Mouse (Mus musculus): ENCODE data around the gene Pdpk1.
A peak's percentile ranks its signal among the peaks of the same experiment; 100 is the strongest.
"Not testable (repeated sequence)": the region's sequence is repeated elsewhere in the genome, so short reads cannot be mapped to it uniquely, and the experiment has no call there.

Pdpk1 gene

DNA sequence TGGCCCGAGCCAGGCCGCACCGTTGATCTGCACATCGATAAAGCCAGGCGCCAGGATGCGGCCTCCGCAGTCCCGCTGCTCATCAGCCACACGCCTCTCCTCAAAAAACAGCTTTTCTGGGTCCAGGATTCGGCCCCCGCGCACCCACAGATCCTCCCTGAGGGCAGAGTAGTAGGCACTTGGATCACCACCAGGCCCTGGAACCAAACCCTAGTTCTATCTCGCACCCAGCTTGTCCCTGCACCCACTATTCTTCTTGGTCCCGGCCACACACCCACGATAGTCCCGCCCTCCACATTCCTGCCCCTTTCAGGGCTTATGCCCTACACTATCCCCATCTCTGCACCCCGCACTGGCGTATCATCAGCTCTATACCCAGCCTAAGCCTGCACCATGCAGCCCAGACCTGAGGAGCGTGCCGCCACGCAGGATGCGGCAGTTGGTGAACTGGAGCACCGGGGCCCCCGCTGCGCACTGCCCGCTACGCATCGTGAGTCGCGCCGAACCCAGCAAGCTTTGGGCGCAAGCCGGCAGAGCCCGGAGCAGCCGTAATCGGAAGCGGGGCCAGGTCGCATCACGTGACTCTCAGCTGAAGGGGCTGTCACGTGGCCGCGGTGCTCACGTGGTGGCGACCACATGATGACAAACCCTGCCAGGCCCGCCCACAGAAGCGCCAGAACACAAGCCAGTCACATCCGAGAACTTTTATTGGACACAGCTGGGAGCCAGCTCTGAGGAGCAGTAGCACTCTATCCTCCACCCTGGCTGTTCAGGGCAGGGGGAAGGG lies 12.6 kb upstream of the Pdpk1 start, which contains the start of gene Amdhd2:
Amdhd2 (minus strand) TSS at position 591 of the 787 bp plus-strand sequence.
- peak; percentile 88 for DNase-seq (ENCODE audit: low read depth, low spot score)

DNA sequence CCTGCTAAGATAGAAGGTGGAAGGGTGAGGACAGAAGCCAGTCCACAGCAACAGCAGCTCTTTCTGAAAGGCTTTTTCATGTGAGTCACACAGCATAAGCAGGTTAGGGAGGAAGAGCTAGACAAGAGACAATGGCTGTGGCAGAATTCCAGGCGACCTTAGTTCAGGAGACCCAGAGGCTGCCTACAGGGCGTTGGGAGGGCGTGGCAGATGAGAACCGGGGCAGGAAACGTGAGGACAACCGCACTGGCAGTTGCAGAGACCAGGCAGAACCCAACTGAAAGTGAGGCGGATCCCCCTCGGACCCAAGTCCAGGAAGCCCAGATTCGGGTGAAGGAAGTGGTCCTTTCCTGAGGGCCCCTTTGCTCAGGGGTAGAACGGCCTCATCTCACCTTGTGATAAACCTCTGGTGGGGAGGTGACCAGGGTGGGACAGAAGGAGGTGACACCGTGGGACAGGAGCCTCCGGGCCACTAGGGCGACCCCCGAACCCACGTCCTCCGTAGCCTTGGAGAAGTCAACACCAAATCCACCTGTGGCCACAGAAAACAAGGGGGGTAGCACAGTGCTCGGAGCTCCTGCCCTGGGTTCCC lies 12.0 kb upstream of the Pdpk1 start:
- DNase-seq (ENCODE audit: low read depth, low spot score): no peak

DNA sequence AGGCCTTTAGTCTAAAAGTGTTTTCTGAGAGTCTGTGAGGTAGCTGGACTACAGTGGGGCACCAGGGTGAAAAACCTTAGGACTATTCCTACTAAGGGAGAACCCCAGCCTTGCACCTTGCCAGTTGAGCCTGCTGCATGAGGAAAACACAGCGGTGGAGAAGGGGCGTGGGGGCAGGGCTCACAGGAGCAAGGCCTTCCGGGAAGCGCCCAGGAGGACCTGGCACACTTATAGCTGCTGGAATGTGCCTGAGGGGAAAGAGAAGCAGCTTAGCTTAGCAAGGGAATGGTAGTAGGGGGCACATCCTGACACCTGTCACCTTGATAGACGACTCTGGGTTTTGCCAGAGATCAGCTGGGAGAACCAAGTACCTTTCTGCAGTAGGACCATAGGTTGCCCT lies 10.7 kb upstream of the Pdpk1 start:
- DNase-seq (ENCODE audit: low read depth, low spot score): no peak

DNA sequence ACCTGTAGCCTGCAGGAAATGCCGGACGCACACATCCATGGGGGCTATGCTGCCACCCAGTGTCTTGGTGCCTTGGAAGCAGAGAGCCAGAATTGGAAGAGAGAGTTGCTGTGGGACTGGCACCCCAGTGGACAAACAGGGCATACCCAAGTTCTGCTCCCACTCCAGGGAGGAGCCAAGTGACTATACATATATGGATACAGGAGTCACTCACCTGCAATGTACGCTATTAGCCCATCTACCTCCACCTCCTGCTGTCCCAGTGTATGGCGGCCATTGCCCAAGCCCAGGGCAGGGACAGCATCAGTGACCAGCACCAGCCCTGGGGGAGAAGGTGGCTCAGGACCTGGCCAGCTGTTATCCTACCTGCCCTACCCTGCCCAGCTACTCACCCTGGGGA lies 6.8 kb upstream of the Pdpk1 start:
- DNase-seq (ENCODE audit: low read depth, low spot score): no peak

DNA sequence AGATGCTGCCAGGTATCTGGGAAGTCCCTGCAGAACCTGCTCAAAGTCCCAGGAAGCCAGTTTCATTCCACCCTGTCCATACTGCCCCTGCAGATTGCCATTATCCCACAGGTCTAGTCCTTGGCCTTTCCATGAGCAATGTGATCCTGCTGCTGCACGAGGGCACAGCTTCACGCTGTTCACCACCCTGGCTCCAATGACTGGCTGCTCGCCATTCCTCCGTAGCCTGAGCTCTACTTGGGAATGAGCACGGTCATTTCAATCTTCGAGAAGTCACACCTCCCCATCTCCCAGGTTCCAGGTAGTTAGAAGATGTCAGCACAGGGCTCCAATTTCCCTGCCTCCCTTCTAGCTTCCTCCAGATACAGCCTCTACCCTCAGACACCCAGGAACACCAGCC lies 6.4 kb upstream of the Pdpk1 start:
- no peak for DNase-seq (ENCODE audit: low read depth, low spot score)

DNA sequence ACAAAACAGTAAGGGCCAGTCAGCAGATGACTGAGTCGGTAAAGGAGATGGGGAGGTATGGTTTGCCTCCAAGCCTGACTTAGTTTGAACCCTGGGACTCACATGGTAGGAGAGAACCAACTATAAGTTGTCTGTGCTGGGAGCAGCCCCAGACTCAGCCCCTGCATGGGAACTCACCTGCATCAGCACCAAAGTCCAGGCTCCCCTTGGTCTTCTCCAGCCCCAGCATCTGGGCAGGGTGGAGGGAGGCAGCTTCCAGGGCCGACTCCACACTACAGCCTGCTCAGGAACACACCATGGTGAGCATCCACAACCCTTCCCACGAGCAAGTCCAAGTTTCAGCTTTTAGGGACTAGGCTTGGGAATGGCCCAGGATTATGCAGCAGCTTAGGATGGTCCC lies 5.7 kb upstream of the Pdpk1 start:
- no peak for DNase-seq (ENCODE audit: low read depth, low spot score)

DNA sequence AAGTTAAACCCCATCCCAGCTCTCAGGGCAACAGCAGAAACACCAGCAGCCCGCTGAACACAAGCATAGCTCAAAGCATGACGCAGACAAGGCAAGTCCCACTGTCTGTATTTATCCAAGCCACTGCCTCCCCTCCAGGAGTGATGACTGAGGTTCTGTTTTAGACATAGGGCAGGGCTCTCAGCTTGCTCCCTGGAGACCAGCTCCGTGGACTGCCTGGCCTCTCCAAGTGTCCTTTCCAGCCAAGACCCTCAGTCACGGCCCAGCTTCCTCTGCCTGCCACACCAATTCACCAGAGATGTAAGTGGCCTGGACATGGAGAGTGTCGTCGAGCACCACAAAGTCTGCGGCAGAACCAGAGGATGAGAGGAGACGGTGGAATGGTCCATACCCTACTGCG lies 5.0 kb upstream of the Pdpk1 start:
- no peak for DNase-seq (ENCODE audit: low read depth, low spot score)

DNA sequence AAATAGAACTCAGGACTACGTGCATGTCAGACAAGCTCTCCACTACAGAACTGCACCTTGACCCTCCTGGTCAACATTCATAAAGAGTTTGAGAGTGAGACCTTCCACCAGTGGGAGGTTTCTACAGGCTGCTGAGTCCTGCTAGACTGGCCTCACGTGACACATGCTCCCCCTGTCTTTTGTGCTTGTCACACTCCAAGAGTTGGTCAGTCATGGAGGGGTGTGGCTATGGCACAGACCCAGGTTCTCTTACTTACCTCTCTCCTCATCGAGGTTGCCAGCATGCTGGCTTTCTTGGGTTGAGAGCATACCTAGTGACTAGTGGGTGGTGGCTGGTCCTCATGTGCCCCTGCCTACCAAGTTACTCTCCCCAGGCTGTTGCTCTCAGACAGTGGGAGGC lies 3.7 kb upstream of the Pdpk1 start:
- no peak for DNase-seq (ENCODE audit: low read depth, low spot score)

DNA sequence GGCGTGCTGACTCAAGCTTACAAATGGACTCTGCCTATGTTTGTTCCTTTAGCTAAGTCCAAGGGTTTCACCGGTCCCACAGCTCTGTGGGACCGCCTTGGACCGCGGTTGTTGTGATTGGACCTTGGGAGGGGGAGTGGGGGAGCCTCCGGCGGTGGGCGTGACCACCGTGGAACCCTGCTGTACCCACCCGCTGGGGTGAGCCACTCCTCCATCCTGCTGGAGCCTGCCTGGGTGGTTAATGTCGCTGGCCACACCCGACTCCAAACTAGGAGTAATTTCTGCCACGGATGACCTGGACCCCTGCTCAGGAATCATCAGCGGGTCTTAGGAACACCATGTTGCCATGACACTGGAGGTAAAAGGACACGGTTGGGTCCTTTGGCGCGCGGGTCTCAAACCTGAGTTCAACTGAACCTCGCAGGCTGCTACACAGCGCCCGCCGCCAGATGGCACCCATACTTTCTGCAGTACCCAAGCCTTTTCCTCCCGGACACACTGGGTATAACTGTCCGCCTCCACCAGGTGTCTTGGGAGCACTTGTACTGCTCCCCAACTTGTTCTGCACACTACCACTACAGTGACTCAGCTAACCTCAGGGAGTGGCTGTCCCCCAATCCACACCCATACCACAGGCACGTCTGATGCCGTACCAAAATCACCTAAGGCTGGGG lies 1.3 kb upstream of the Pdpk1 start:
- DNase-seq (ENCODE audit: low read depth, low spot score): peak; percentile 90

DNA sequence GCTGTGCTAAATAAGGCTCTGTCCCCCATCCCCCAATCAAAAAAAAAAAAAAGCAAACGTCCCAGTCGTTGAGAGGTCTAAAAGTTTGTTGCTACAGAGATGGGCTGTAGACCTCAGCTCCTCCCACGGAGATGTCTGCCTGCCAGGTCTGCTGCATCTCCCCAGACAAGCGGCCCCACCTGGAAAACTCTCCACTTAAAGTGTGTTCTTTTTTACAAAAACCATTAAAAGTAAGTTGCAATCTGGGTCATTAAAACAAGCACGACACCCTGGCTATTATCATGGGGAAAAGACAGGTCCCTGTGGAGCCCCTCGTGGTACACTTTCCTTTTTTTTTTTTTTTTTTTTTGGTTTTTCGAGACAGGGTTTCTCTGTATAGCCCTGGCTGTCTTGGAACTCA lies 658 bp upstream of the Pdpk1 start:
- no peak for DNase-seq (ENCODE audit: low read depth, low spot score)

DNA sequence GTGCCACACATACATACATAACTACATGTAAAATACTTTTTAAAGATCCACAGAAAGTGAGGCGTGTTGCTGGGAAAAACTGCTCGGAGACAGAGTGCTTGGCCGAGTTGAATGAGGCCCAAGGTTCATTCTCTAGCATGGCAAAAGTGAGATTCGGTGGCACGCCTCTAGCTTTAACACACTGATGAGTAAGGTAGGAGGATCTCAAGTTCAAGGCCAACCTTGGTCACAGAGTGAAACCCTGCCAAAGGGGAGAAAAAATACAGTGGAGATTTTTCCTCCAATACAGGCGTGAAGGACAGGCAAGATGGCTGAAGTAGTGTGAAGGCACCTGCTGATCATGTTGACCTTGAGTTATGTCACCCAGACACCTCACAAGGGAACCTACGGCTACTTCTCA lies 1.3 kb downstream of the Pdpk1 start:
- DNase-seq (ENCODE audit: low read depth, low spot score): no peak

DNA sequence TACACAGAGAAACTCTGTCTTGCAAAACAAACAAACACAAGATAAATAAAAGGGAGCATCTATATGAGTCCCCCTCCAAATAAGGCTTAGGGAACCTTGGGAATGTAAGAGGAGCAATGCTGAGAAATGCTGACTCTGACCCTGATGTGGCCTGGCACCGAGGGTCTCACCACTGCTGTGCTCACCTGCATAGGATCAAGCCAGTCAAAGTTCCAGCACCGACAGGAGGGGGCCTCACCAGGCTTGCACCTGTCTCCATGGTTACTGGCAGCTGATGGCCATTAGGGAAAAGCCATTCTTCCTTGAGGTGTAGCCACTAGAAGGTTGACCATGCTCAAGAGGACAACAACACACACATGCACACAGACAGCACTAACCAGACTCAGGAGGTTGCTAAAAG lies 7.8 kb downstream of the Pdpk1 start:
- DNase-seq (ENCODE audit: low read depth, low spot score): no peak

DNA sequence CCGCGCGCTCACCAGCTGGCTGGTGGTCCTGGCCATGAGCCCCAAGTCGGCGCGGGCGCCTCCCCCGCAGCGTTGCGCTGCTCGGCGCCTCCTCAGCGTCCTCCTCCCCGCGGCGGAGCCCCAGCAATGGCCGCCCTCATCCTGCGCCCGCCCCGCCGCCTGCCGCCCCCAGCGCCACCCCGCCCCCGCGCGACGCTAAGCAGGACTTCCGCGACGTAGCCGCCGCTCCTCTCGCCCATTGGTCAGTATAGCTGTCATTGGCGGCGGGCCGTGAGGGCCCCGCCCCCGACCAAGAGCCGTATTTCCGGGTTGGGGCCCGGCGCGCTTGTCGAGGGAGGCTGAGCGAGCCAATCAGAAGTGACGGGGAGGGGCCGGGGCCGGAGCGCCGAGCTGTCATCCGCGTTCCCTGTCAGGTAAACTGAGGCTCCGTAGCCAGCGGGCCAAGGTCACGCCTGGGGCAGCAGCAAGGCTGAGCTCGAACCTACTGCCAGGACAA lies 9.3 kb downstream of the Pdpk1 start:
- peak; percentile 93 for DNase-seq (ENCODE audit: low read depth, low spot score)

DNA sequence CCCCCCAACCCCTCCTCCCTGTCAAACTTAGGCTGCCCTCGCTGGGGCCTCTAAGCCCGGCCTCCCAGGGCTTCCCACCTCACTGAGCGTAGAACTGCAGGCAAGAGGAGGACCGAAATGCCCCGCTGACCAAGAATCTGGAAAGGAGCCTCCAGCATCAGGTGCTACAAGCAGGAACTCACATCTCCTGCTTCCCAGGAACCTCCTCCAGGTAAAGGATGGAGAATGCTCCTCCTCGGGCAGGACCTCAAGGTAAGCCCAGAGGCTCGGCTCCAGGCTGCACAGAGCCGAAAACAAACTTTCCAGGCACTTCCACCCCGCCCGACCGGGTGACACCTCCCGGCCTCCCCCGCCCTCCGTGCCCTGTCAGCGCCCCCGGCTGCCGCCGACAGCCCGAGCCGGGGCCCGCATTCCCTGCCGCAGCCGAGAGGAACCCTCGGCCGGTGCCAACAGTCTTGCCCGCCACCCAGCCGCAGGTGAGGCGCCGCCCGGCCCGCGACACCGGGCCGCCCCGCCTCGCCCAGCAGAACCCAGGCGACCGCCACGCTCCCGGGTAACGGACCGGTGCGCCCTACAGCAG lies 9.8 kb downstream of the Pdpk1 start:
- DNase-seq (ENCODE audit: low read depth, low spot score): peak; percentile 35

DNA sequence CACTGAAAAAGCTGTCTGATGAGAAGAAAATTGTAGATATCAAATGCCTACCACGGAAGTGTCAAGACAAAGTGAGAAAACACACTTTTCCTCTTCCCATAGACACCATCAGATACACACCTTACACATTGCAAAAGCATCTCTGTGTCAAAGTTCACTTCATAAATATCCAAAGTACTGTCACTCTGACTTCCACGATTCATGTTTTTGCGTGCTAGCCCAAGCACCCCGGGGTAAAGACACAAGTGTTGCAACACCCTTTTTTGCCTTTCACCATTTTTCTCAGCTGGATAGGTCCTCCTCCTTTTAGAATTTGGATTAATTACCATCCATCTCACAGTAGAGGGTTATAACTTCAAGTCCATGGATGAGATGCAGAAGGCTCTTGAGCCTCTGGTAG lies 10.8 kb downstream of the Pdpk1 start:
- no peak for DNase-seq (ENCODE audit: low read depth, low spot score)

DNA sequence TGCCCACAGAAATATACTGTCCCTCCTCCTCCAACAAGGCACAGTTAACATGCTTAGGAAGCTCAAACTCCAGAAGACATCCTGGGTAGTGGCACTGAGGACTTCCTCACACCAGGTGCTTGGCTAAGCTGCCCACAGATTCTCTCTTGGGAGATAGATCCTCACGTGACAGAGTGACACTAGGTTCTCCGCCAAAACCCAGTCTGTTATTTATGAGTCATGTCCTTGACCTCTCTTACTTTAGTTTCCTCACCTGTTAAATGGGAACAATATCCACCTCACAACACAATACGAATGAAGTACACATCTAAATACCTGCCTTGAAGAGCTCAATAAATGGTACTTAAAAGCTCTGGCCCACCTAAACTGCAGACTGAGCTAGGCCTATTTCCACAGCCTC lies 11.5 kb downstream of the Pdpk1 start:
- no peak for DNase-seq (ENCODE audit: low read depth, low spot score)

DNA sequence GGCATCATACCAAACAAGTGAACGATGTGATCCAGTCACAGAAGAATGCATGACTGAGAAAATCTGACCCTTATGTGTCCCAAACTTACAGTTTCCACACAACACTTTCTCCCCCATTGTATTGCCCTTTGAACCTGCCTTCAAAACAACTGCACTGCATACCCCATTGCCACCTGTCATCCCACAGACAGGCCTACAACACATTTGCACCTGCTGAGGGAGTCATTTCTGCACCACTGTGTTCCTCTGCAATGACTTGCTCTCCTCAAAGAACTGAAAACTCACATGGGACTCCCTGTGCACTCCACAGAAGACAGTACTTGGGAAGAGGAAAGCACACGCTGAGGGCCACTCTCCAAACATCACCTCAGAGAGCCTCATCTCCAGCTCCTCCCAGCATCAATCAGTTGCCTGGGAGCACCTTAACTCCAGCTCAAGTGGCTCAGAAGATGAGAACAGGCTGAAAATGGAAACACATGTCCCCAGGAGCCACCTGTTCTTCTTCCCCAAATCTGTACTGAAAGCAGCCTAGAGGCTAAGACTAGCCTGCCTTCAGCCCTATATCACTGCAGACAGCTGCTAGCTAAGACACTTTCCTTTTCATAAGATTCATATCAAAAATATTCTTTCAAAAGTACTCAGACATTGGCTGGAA lies 13.4 kb downstream of the Pdpk1 start:
- no peak for DNase-seq (ENCODE audit: low read depth, low spot score)

DNA sequence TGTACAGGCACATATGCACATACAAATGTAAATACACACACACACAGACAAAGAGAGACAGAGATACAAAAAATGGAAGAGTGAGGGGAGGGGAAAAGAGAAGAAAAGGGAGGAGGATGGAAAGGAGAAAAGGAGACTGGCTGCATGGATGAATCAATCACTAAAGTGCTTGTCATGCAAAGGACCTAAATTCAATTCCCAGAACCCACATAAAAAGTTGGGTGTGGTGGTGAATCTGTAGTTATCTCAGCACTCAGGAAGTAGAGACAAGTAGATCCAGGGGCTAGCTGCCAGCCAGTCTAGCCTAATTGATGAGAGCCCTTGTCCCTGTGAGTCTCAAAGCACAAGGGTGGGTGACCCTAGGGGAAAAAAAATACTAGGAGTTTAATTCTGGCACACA lies 16.7 kb downstream of the Pdpk1 start:
- no peak for DNase-seq (ENCODE audit: low read depth, low spot score)

DNA sequence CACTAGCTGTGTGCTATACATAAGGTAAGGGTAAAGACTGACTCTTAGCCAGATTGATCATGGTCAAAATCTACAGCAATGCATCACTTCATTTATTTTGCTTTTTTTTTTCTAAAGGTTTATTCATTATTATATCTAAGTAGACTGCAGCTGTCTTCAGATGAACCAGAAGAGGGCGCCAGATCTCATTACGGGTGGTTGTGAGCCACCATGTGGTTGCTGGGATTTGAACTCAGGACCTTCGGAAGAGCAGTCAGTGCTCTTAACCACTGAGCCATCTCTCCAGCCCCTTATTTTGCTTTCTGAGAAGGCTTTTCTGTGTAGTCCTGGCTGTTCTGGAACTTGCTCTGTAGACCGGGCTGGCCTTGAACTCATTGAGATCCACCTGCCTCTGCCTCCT lies 17.8 kb downstream of the Pdpk1 start:
- DNase-seq (ENCODE audit: low read depth, low spot score): not testable (repeated sequence)

DNA sequence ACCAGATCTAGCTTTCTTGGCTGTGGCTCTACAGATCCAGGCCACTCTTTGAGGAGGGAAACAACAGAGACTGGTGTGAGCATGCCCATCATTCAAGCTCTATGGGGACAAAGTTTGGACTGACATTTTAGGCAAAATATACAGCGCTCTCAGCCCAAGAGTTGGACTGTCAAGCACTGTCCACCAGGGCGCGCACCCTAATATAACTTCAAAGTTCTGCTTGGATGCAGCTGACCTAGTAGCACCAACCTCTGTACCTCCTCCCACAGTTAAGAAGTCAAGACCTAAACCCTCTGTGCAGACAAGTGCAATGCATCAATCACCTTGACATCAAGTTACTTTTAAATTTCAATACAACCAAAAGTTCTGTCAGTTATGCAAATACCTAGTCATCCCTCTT lies 19.2 kb downstream of the Pdpk1 start:
- DNase-seq (ENCODE audit: low read depth, low spot score): no peak

DNA sequence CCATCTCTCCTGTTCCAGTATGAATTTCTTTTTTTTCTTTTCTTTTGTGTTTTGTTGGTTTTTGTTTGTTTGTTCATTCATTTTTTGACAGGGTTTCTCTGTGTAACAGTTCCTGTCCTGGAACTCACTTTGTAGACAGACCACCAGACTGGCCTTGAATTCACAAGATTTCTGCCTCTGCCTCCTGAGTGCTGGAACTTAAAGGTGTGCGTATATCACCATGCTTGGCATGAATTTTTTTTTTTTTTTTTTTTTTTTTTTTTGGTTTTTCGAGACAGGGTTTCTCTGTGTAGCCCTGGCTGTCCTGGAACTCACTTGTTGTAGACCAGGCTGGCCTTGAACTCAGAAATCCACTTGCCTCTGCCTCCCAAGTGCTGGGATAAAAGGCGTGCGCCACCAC lies 21.5 kb downstream of the Pdpk1 start:
- not testable (repeated sequence) for DNase-seq (ENCODE audit: low read depth, low spot score)

DNA sequence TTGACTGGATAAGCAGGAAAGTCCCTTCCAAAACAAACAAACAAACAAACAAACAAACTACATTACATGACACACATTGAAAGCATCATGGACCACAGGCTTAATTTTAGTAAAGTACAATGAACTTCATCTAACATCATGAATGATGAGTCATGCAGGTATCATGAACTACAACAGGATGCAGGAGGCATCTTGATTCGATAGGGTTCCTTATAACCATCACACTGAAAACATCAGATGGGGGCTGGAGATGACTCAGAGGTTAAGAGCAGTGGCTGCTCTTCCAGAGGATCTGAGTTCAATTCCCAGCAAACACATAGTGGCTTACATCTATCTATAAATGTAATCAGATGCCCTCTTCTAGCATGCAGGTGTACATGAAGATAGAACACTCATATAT lies 23.1 kb downstream of the Pdpk1 start:
- DNase-seq (ENCODE audit: low read depth, low spot score): no peak

All from c-Kit-negative CD71-positive TER-119-positive erythroid progenitor cells, embryonic 14.5 days (primary cell).